Mouse (Mus musculus) brain, embryonic 14.5 days (tissue): ENCODE data around the gene Fstl4.

ENCODE experiments used
- CTCF ChIP-seq: fragments of 200-500 bp; IDR thresholded peaks from 2 replicates; pipeline ENCODE4 v1.5.1; 2012; ENCODE audit warnings: inconsistent platforms, mild to moderate bottlenecking, moderate library complexity, borderline replicate concordance; ENCODE audit not compliant: insufficient read depth, insufficient read length; ENCODE audit errors: extremely low read depth
- POLR2A ChIP-seq: fragments of 200-500 bp; IDR thresholded peaks from 2 replicates; pipeline ENCODE4 v1.6.1; 2012; ENCODE audit warnings: mild to moderate bottlenecking, inconsistent platforms, borderline replicate concordance; ENCODE audit not compliant: poor library complexity, insufficient read depth, insufficient read length, severe bottlenecking; ENCODE audit errors: extremely low read depth

DNA sequence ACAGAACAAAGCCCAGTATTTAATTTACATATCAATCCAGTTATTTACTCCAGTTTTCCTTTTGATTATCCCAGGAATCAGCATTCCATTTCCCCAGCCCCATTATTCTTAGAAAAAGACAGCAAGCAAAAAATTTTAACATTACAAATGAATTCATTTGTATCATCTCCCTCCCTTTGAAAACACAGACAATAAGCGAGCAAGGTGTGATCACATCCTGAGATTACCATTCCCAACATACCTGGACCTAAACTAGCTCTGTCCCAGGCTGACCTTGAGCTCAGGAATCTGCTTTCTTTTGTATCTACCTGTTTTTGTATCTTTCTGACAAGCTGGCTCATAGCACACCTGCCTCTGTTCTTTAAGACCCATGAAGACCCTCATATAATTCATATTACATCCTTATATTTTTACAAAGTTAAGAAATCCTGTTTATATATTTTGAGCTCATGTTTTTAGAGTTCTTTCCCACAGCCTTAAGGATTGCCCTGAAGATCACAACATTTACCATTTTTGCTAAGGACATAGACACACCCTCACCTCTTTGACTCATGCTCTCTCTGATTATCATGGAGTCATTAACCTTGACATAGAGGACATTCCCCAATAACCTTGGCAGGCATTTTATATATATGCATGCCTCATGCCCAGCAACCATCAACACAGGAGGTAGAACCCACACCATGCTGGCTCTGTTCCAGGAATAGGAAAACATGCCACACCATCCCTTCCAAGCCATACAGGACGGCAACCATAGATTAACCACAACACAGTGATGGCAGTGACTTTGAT lies 438.2 kb downstream of the Fstl4 start:
- TF ChIP-seq POLR2A (no peak), CTCF (no peak)
